Mouse (Mus musculus) heart, adult 2 months (tissue): ENCODE measurements around the gene Gcn1l1. TPM values are rescaled to one million over a fixed set of nuclear protein-coding genes. Genes with fewer than 3 reads are reported as not detected.

ENCODE experiments used
- DNase-seq, 2 experiments: peaks; one replicate each; pipeline ENCODE4 v3.0.0; 2021
- H3K27ac ChIP-seq: fragments of 200-600 bp; 2 replicates; pipeline ENCODE4 v1.8.1; 2022
- H3K27me3 ChIP-seq: fragments of 200-500 bp; 2 replicates; pipeline ENCODE4 v1.6.1; 2012; ENCODE audit warnings: mild to moderate bottlenecking, low read length, inconsistent platforms, mixed read lengths; ENCODE audit not compliant: control insufficient read depth, insufficient read depth
- H3K36me3 ChIP-seq: fragments of 200-500 bp; 2 replicates; pipeline ENCODE4 v1.6.1; 2012; ENCODE audit warnings: low read length, inconsistent platforms; ENCODE audit not compliant: control insufficient read depth, insufficient read depth
- H3K4me1 ChIP-seq: fragments of 200-500 bp; 2 replicates; pipeline ENCODE4 v1.6.1; 2011; ENCODE audit warnings: low read length; ENCODE audit not compliant: control insufficient read depth, insufficient read depth
- H3K4me3 ChIP-seq: fragments of 200-600 bp; 2 replicates; pipeline ENCODE4 v1.8.1; 2022
- H3K79me2 ChIP-seq: fragments of 200-500 bp; replicated peaks from 2 replicates; pipeline ENCODE4 v1.6.1; 2012; ENCODE audit warnings: mild to moderate bottlenecking, inconsistent platforms, low read length, moderate library complexity, mixed read lengths; ENCODE audit not compliant: control insufficient read depth, insufficient read depth
- H3K9ac ChIP-seq: fragments of 200-500 bp; 2 replicates; pipeline ENCODE4 v1.6.1; 2012; ENCODE audit warnings: low read depth, mild to moderate bottlenecking, control low read depth, inconsistent platforms, low read length, mixed read lengths
- CTCF ChIP-seq: fragments of 200-600 bp; IDR thresholded peaks from 2 replicates; pipeline ENCODE4 v1.8.1; 2022; ENCODE audit warnings: antibody characterized with exemption, mild to moderate bottlenecking, moderate library complexity
- EP300 ChIP-seq: fragments of 200-500 bp; IDR thresholded peaks from 2 replicates; pipeline ENCODE4 v1.6.1; 2011; ENCODE audit warnings: low read depth, low read length, control low read depth; ENCODE audit not compliant: insufficient read depth
- POLR2A ChIP-seq: fragments of 200-500 bp; IDR thresholded peaks from 2 replicates; pipeline ENCODE4 v1.6.1; 2011; ENCODE audit warnings: mild to moderate bottlenecking, low read depth, low read length, control low read depth; ENCODE audit not compliant: insufficient read depth
- WGBS: fragments of 180-500 bp; shearing (Covaris S2); methylation state at CpG from one replicate; pipeline ENCODE4 v1.1.7; 2018; 5-methylcytosine and 5-hydroxymethylcytosine counted together
- intact Hi-C: fragments of 180-260 bp; cut with DNase I; formaldehyde crosslinking; loops from one replicate; pipeline ENCODE4 v1.15.1; 2025
- polyA plus RNA-seq: library from polyadenylated mRNA; depleted of rRNA; stranded (reverse); fragments of >200 nt; gene quantifications from 2 replicates; pipeline ENCODE4 v1.2.3, GENCODE M21; 2012
- total RNA-seq, 2 experiments: library from RNA; stranded (reverse); gene quantifications; 2 replicates each; pipeline ENCODE4 v1.2.3; 2021

Gene Gcn1l1
- total and polyA plus RNA-seq, 3 experiments, result 21.5 to 40.1 (median 34.2) TPM

DNA sequence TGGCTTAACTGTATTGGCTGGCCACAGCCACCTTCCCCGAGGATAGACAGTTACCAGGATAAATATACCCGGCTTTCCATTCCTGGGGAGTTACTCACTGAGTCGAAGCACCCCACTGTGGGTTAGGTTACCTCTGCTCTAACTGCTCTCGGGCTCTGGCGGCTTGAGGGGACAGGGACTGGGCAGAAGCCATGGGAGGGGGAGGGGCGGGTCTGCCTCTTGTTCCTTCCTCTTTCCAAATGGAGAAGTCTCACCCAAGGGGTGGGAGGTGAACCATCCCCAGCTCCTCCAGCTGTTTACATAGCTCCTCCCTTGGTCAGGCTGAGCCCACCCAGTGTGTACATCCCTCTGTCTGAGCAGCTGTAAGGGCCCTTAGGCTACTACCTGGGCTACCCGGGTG is 29.4 kb upstream of the Gcn1l1 start:
- Histone ChIP-seq H3K27me3 (no peaks in the 10 kb centered on the region), H3K4me1 (peaks cover 42% of the 10 kb centered on the region), H3K4me3 (no peak overlapping the region; the same call in 1 of the 2 replicates), H3K36me3 (peaks cover 3% of the 10 kb centered on the region; the same call in 1 of the 2 replicates), H3K79me2 (0 out of 2 replicates have a peak, but pooled peaks cover 1% of the 10 kb centered on the region), H3K9ac (0 out of 2 replicates have a peak overlapping the region, but pooled peaks have one; percentile 3), H3K27ac (peak overlapping the region; percentile 72)
- intact Hi-C loops, result loop anchor here (2.0 kb wide), 1 partner anchor 15 kb away; no protein-coding TSS in a partner anchor
- 36% methylated on average over 7 of the region's 7 CpGs for WGBS
- 0 out of 2 replicates have a peak, but pooled peaks have one; percentile 27 for TF ChIP-seq EP300
- no peak for TF ChIP-seq CTCF
- no peak for TF ChIP-seq POLR2A
- peak in 1 of 2 experiments; percentile 52 for DNase-seq

- no peak for TF ChIP-seq POLR2A
- peak overlapping the region; percentile 5; the same call in 1 of the 2 replicates for H3K27ac ChIP-seq
- 0 out of 2 replicates have a peak, but pooled peaks cover 1% of the 10 kb centered on the region for H3K79me2 ChIP-seq
- H3K9ac ChIP-seq, result no peak overlapping the region
- H3K27me3 ChIP-seq, result no peaks in the 10 kb centered on the region
- H3K4me1 ChIP-seq, result peaks cover 37% of the 10 kb centered on the region
- no peak overlapping the region for H3K4me3 ChIP-seq
- no peak for DNase-seq
- H3K36me3 ChIP-seq, result no peaks in the 10 kb centered on the region; the same call in 1 of the 2 replicates
- 49% methylated on average over 13 of the region's 13 CpGs for whole genome bisulfite sequencing
- intact Hi-C loops, result loop anchor here (1.0 kb wide), 1 partner anchor 32 kb away; the partner anchor contains the start of gene Pxn
These were observed 26.9 kb upstream of the Gcn1l1 start for GRCm38 (mm10) chr5:115538017-115538692.

- intact Hi-C loops, result loop anchor here (1.0 kb wide), 1 partner anchor 32 kb away; the partner anchor contains the start of gene Pxn
- peak; percentile 89 to 94 for DNase-seq
- TF ChIP-seq POLR2A, result no peak; the same call in 1 of the 2 replicates
- TF ChIP-seq EP300, result peak; percentile 99
- TF ChIP-seq CTCF, result peak; percentile 92
- H3K27me3 ChIP-seq, result no peaks in the 10 kb centered on the region
- WGBS, result under 1% methylated on average over 12 of the region's 12 CpGs
- H3K27ac ChIP-seq, result peak overlapping the region; percentile 5; the same call in 1 of the 2 replicates
- no peak overlapping the region for H3K4me3 ChIP-seq
- no peak overlapping the region for H3K9ac ChIP-seq
- peaks cover 36% of the 10 kb centered on the region for H3K4me1 ChIP-seq
- no peaks in the 10 kb centered on the region; the same call in 1 of the 2 replicates for H3K36me3 ChIP-seq
- 0 out of 2 replicates have a peak, but pooled peaks cover 1% of the 10 kb centered on the region for H3K79me2 ChIP-seq
These were observed 26.4 kb upstream of the Gcn1l1 start for GRCm38 (mm10) chr5:115538693-115539043.

DNA sequence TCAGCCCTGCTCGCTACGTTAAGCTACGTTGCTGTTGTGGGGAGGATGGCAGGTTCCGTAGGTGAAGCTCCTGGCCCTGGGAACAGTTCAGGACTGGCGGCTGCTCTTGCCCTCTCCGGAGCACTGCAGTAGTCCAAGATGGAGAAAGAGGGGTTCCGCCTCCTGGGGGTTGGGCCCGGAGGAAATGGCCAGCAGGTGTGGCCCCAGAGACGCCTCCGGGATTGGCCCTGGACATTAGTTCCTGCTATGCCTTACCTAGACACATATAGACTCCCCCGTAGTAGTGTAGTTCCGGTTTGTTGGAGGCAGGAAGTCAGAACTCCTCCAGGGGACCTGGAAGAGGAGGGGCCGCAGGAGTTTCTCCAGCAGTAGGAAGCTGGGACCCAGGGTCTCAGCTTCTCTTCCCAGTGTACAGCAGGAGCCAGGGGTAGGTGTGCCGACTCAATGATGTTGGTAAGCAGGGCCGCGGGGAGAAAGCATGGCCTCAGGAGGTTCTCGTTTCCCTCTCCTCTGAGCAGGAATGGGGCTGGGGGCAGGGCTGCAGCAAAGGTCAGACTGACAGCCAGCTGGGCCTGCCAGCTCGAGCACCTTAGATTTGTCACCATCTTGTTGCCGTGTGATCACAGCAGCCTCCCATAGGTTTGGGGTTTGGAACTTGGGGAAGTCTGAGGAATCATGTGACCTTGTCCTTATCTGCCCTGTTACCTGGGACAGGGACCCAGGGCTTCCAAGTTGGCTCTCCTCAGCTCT is 22.2 kb upstream of the Gcn1l1 start:
- Histone ChIP-seq H3K36me3 (no peaks in the 10 kb centered on the region), H3K27ac (peak overlapping the region; percentile 61), H3K4me1 (peaks cover 14% of the 10 kb centered on the region), H3K27me3 (no peaks in the 10 kb centered on the region), H3K9ac (peak overlapping the region; percentile 13; the same call in 1 of the 2 replicates), H3K4me3 (no peak overlapping the region; the same call in 1 of the 2 replicates), H3K79me2 (peaks cover 1% of the 10 kb centered on the region)
- TF ChIP-seq POLR2A, result no peak
- TF ChIP-seq EP300, result no peak
- TF ChIP-seq CTCF, result no peak
- intact Hi-C loops, result no loop called here
- 37% methylated on average over 19 of the region's 19 CpGs for WGBS
- peak in 1 of 2 experiments; percentile 54 for DNase-seq

- peaks cover 10% of the 10 kb centered on the region for H3K4me1 ChIP-seq
- H3K36me3 ChIP-seq, result no peaks in the 10 kb centered on the region
- H3K27ac ChIP-seq, result peak overlapping the region; percentile 61
- peak overlapping the region; percentile 2 for H3K9ac ChIP-seq
- intact Hi-C loops, result no loop called here
- no peaks in the 10 kb centered on the region for H3K27me3 ChIP-seq
- DNase-seq, result peak; percentile 61 to 77
- H3K4me3 ChIP-seq, result peak overlapping the region; percentile 14; the same call in 1 of the 2 replicates
- WGBS, result 33% methylated on average over 17 of the region's 17 CpGs
- peaks cover 1% of the 10 kb centered on the region for H3K79me2 ChIP-seq
- no peak for TF ChIP-seq EP300
- TF ChIP-seq POLR2A, result no peak
- no peak for TF ChIP-seq CTCF
These were observed 21.4 kb upstream of the Gcn1l1 start for GRCm38 (mm10) chr5:115543509-115544253.
